In genomic region chr2:90781323-90781722, GRCm38 (mm10) we compare ENCODE assay signal across 28 mouse cellular contexts. TPM values are rescaled to one million over a fixed set of nuclear protein-coding genes. Genes with fewer than 3 reads are reported as not detected.
DNase-seq lines count a peak whose midpoint lies in the region; ATAC-seq and TF ChIP-seq lines count a peak whose summit lies in the region.
"Had no signal": no experiment of that assay in that cellular context is flagged by ENCODE, and none has a peak within 500 bp of the region (broad histone marks: within the 10 kb centered on the region; RNA-seq: fewer than 3 reads in every experiment).

No protein-coding gene starts in this region.

- WGBS in intestine, embryonic 16.5 days, result 43% methylated on average over 3 of the region's 3 CpGs
- 35% methylated on average over 3 of the region's 3 CpGs for WGBS in intestine, postnatal 0 days
- WGBS in forebrain, embryonic 11.5 days, result 43% methylated on average over 3 of the region's 3 CpGs
- WGBS in hindbrain, embryonic 10.5 days, result 47% methylated on average over 3 of the region's 3 CpGs
- 39% methylated on average over 3 of the region's 3 CpGs for WGBS in heart, embryonic 11.5 days (ENCODE audit: insufficient replicate concordance)

- 0 out of 2 replicates have a peak, but pooled peaks have one; percentile 27 for ATAC-seq in intestine, embryonic 16.5 days
- no peak for ATAC-seq in intestine, postnatal 0 days
- no peak for ATAC-seq in forebrain, embryonic 11.5 days (replicated peaks; ENCODE audit: low FRiP score)
- ATAC-seq in heart, embryonic 11.5 days (replicated peaks; ENCODE audit: insufficient number of reproducible peaks, low FRiP score, low TSS enrichment), result no peak
- ATAC-seq: hindbrain, embryonic 16.5 days; midbrain, embryonic 15.5 days had no signal

- no peak overlapping the region for H3K9ac ChIP-seq in intestine, embryonic 16.5 days (ENCODE audit: low read depth, low read length)
- no peak overlapping the region for H3K9ac ChIP-seq in intestine, postnatal 0 days (ENCODE audit: low read depth, low read length)
- no peak overlapping the region for H3K9ac ChIP-seq in forebrain, embryonic 11.5 days (ENCODE audit: low read length)
- no peak overlapping the region for H3K9ac ChIP-seq in heart, embryonic 11.5 days (ENCODE audit: low read depth, low read length)
- H3K9ac ChIP-seq: forebrain, embryonic 15.5 days; heart, embryonic 12.5 days; liver, embryonic 14.5 days; midbrain, embryonic 15.5 days; stomach, embryonic 15.5 days had no signal

- no peak overlapping the region for H3K4me2 ChIP-seq in intestine, embryonic 16.5 days (ENCODE audit: low read depth, low read length)
- H3K4me2 ChIP-seq in intestine, postnatal 0 days (replicated peaks; ENCODE audit: low read depth), result no peak overlapping the region
- no peak overlapping the region for H3K4me2 ChIP-seq in forebrain, embryonic 11.5 days (ENCODE audit: low read depth, low read length, severe bottlenecking)
- H3K4me2 ChIP-seq in heart, embryonic 11.5 days, result no peak overlapping the region
- H3K4me2 ChIP-seq: forebrain, embryonic 15.5 days; heart, embryonic 12.5 days; midbrain, embryonic 15.5 days; stomach, embryonic 15.5 days had no signal

- H3K27ac ChIP-seq in intestine, embryonic 16.5 days (ENCODE audit: low read length), result no peak overlapping the region
- no peak overlapping the region for H3K27ac ChIP-seq in intestine, postnatal 0 days (ENCODE audit: low read depth, low read length)
- no peak overlapping the region for H3K27ac ChIP-seq in forebrain, embryonic 11.5 days (ENCODE audit: low read depth, low read length)
- H3K27ac ChIP-seq in hindbrain, embryonic 10.5 days, result no peak overlapping the region
- H3K27ac ChIP-seq in heart, embryonic 11.5 days (ENCODE audit: low read depth, low read length), result no peak overlapping the region
- H3K27ac ChIP-seq: forebrain, embryonic 15.5 days; kidney, postnatal 0 days; liver, embryonic 14.5 days; midbrain, embryonic 10.5 days; midbrain, embryonic 15.5 days; stomach, embryonic 15.5 days had no signal

- H3K4me3 ChIP-seq in intestine, embryonic 16.5 days (ENCODE audit: low read length), result no peak overlapping the region
- no peak overlapping the region for H3K4me3 ChIP-seq in intestine, postnatal 0 days (ENCODE audit: low read depth, low read length)
- H3K4me3 ChIP-seq in forebrain, embryonic 11.5 days (ENCODE audit: low read depth, low read length), result no peak overlapping the region
- H3K4me3 ChIP-seq in hindbrain, embryonic 10.5 days, result no peak overlapping the region
- H3K4me3 ChIP-seq in heart, embryonic 11.5 days (ENCODE audit: low read depth, low read length), result no peak overlapping the region
- H3K4me3 ChIP-seq: forebrain, embryonic 15.5 days; heart, embryonic 12.5 days; midbrain, embryonic 10.5 days; midbrain, embryonic 15.5 days; stomach, embryonic 15.5 days had no signal

- no peak for TF ChIP-seq CTCF in intestine, postnatal 0 days (IDR thresholded peaks at IDR 0.05; ENCODE audit: low read depth)

- H3K9me3 ChIP-seq in intestine, embryonic 16.5 days (ENCODE audit: control insufficient read depth, low read length), result no peaks in the 10 kb centered on the region
- no peaks in the 10 kb centered on the region for H3K9me3 ChIP-seq in intestine, postnatal 0 days (ENCODE audit: control insufficient read depth)
- H3K9me3 ChIP-seq in forebrain, embryonic 11.5 days (ENCODE audit: control insufficient read depth, low read length), result no peaks in the 10 kb centered on the region
- no peaks in the 10 kb centered on the region for H3K9me3 ChIP-seq in hindbrain, embryonic 10.5 days
- H3K9me3 ChIP-seq in heart, embryonic 11.5 days (replicated peaks; ENCODE audit: control insufficient read depth, low read length), result no peaks in the 10 kb centered on the region
- H3K9me3 ChIP-seq: forebrain, embryonic 15.5 days; heart, embryonic 12.5 days; midbrain, embryonic 10.5 days; midbrain, embryonic 15.5 days; stomach, embryonic 15.5 days had no signal

- DNase-seq in 416B (ENCODE audit: low read depth), result peak; percentile 47
- DNase-seq in brain, adult 2 months (ENCODE audit: low read depth, low spot score), result peak; percentile 34
- no peak for DNase-seq in forebrain, embryonic 11.5 days (ENCODE audit: low spot score)
- no peak for DNase-seq in hindbrain, embryonic 10.5 days (ENCODE audit: low spot score)
- DNase-seq: adrenal gland, adult 8-10 months; cerebellum, adult 8-10 months; cerebellum, postnatal 36 days; gastrocnemius, postnatal 25 days; heart, adult 18-20 months; kidney, adult 8-10 months; kidney, postnatal 4 days; liver; lung, adult 2 months; right cerebral cortex, postnatal 25 days; thymus, adult 18-20 months; thymus, postnatal 25 days had no signal

- peaks cover 13% of the 10 kb centered on the region for H3K36me3 ChIP-seq in intestine, embryonic 16.5 days (ENCODE audit: control insufficient read depth, insufficient read depth, low read length)
- H3K36me3 ChIP-seq in intestine, postnatal 0 days (ENCODE audit: control insufficient read depth, insufficient read depth), result peaks cover 34% of the 10 kb centered on the region
- H3K36me3 ChIP-seq in forebrain, embryonic 11.5 days (ENCODE audit: control insufficient read depth, insufficient read depth, low read length), result peaks cover 19% of the 10 kb centered on the region
- peaks cover 52% of the 10 kb centered on the region for H3K36me3 ChIP-seq in hindbrain, embryonic 10.5 days
- peaks cover 29% of the 10 kb centered on the region for H3K36me3 ChIP-seq in heart, embryonic 11.5 days (ENCODE audit: control insufficient read depth, insufficient read depth, low read length)

- peaks cover 14% of the 10 kb centered on the region for H3K4me1 ChIP-seq in intestine, embryonic 16.5 days (ENCODE audit: control insufficient read depth, insufficient read depth, low read length)
- 0 out of 2 replicates have a peak, but pooled peaks cover 4% of the 10 kb centered on the region for H3K4me1 ChIP-seq in intestine, postnatal 0 days (replicated peaks; ENCODE audit: control insufficient read depth, insufficient read depth, low read length)
- H3K4me1 ChIP-seq in forebrain, embryonic 11.5 days (replicated peaks; ENCODE audit: control insufficient read depth, insufficient read depth, low read length), result peaks cover 8% of the 10 kb centered on the region; the same call in 1 of the 2 replicates
- peaks cover 20% of the 10 kb centered on the region for H3K4me1 ChIP-seq in hindbrain, embryonic 10.5 days (replicated peaks)
- peaks cover 2% of the 10 kb centered on the region; the same call in 1 of the 2 replicates for H3K4me1 ChIP-seq in heart, embryonic 11.5 days (ENCODE audit: control insufficient read depth, insufficient read depth, low read length)

- 0 out of 2 replicates have a peak, but pooled peaks cover 3% of the 10 kb centered on the region for H3K27me3 ChIP-seq in intestine, embryonic 16.5 days (replicated peaks; ENCODE audit: control insufficient read depth, insufficient read depth, low read length)
- no peaks in the 10 kb centered on the region for H3K27me3 ChIP-seq in intestine, postnatal 0 days (replicated peaks; ENCODE audit: control insufficient read depth, insufficient read depth, low read length)
- no peaks in the 10 kb centered on the region for H3K27me3 ChIP-seq in forebrain, embryonic 11.5 days (ENCODE audit: control insufficient read depth, insufficient read depth, low read length)
- peaks cover 16% of the 10 kb centered on the region for H3K27me3 ChIP-seq in hindbrain, embryonic 10.5 days (ENCODE audit: insufficient read depth, poor library complexity, severe bottlenecking)
- no peaks in the 10 kb centered on the region for H3K27me3 ChIP-seq in heart, embryonic 11.5 days (ENCODE audit: control insufficient read depth, insufficient read depth, low read length)
- H3K27me3 ChIP-seq: forebrain, embryonic 15.5 days had no signal

RNA-seq across cellular contexts. Expression of gene Agbl2, which starts 1.2 kb away (rescaled TPM):
- polyA plus RNA-seq in intestine, embryonic 16.5 days (2015; fragmentation: Nextera tagmentation; extraction: Ambion mirVana), result 0.48 and 0.50 TPM in 2 replicates
- 0.20 and 0.26 TPM in 2 replicates for polyA plus RNA-seq in intestine, postnatal 0 days (2015; fragmentation: Nextera tagmentation; extraction: Ambion mirVana)
- 0.89 and 0.96 TPM in 2 replicates for polyA plus RNA-seq in forebrain, embryonic 11.5 days (2014; fragmentation: Nextera tagmentation; extraction: Ambion mirVana)
- 1.1 and 1.5 TPM in 2 replicates for polyA plus RNA-seq in hindbrain, embryonic 10.5 days (2016; fragmentation: Nextera tagmentation; extraction: Ambion mirVana)
- 1.1 and 1.2 TPM in 2 replicates for polyA plus RNA-seq in heart, embryonic 11.5 days (2014; fragmentation: Nextera tagmentation; extraction: Ambion mirVana)
- polyA plus RNA-seq: C2C12 had no signal

RNA-seq across cellular contexts. Expression of gene Fnbp4, which starts 36.2 kb away (rescaled TPM):
- polyA plus RNA-seq in intestine, embryonic 16.5 days (2015; fragmentation: Nextera tagmentation; extraction: Ambion mirVana), result 53.2 and 53.7 TPM in 2 replicates
- 16.5 and 22.2 TPM in 2 replicates for polyA plus RNA-seq in intestine, postnatal 0 days (2015; fragmentation: Nextera tagmentation; extraction: Ambion mirVana)
- polyA plus RNA-seq in forebrain, embryonic 11.5 days (2014; fragmentation: Nextera tagmentation; extraction: Ambion mirVana), result 137 and 146 TPM in 2 replicates
- polyA plus RNA-seq in hindbrain, embryonic 10.5 days (2016; fragmentation: Nextera tagmentation; extraction: Ambion mirVana), result 107 and 119 TPM in 2 replicates
- polyA plus RNA-seq in heart, embryonic 11.5 days (2014; fragmentation: Nextera tagmentation; extraction: Ambion mirVana), result 62.3 and 73.4 TPM in 2 replicates

Comparison
In these comparisons a context has a peak if more than half of its experiments do, and no peak if none do; other contexts are left out.
1. DNase-seq: peak in 416B (single experiment) and brain, adult 2 months (single experiment); none in forebrain, embryonic 11.5 days (single experiment) and hindbrain, embryonic 10.5 days (single experiment).